Mouse (Mus musculus) cortical plate, adult 2 months (tissue): ENCODE results near the gene Tbcel.

Experiments used
- CTCF ChIP-seq: fragments of 200-500 bp; IDR thresholded peaks from 2 replicates; pipeline ENCODE4 v1.5.1; 2011; ENCODE audit warnings: mild to moderate bottlenecking, control low read depth, low read length; ENCODE audit not compliant: insufficient read depth; ENCODE audit errors: extremely low read depth
- POLR2A ChIP-seq: fragments of 200-500 bp; IDR thresholded peaks from 2 replicates; pipeline ENCODE4 v1.6.1; 2011; ENCODE audit warnings: mild to moderate bottlenecking, low read length, control low read depth; ENCODE audit not compliant: insufficient read depth; ENCODE audit errors: extremely low read depth

DNA sequence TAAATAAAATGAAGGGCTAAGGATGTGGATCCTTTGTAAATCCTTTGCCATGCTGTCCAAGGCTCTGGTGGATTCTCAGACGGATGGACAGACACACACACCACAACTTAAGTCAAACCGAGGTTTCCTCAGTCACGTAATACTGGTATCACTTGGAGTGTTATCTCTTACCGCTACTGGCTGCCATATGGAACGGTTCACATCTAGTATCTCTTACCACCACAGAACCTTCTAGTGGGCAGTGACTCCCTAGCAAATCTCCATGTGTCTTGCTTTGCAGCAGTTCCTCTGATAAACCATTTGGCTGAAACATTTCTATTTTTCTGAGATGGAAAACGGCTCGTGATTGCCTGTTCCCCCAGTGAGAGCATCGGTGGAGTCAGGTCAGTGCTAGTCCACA, 33.4 kb downstream of the Tbcel start:
- no peak for TF ChIP-seq CTCF
- no peak for TF ChIP-seq POLR2A
